Mouse (Mus musculus): ENCODE data around the gene Prok1. TPM values are rescaled to one million over a fixed set of nuclear protein-coding genes. Genes with fewer than 3 reads are reported as not detected.

The Prok1 gene
- polyA plus RNA-seq, 1 experiment from 2014 or later, result not detected

GRCm38 (mm10) chr3:107260956-107261850, 21.7 kb upstream of the Prok1 start:
- no peak; the same call in 1 of the 2 replicates for ATAC-seq (ENCODE audit: insufficient number of reproducible peaks, low FRiP score, low TSS enrichment, low read depth)
- no peak overlapping the region for H3K27ac ChIP-seq (replicated peaks)
- H3K36me3 ChIP-seq, result no peaks in the 10 kb centered on the region
- peaks cover 8% of the 10 kb centered on the region; the same call in 1 of the 2 replicates for H3K4me1 ChIP-seq
- no peaks in the 10 kb centered on the region for H3K27me3 ChIP-seq
- no peak overlapping the region for H3K4me3 ChIP-seq (replicated peaks)
- no peaks in the 10 kb centered on the region for H3K9me3 ChIP-seq (replicated peaks)
- no peak overlapping the region for H3K9ac ChIP-seq
- H3K4me2 ChIP-seq (replicated peaks), result no peak overlapping the region
- 33% methylated on average over 8 of the region's 8 CpGs for WGBS

- no peak for ATAC-seq (ENCODE audit: insufficient number of reproducible peaks, low FRiP score, low TSS enrichment, low read depth)
- H3K27me3 ChIP-seq, result no peaks in the 10 kb centered on the region
- H3K9ac ChIP-seq, result no peak overlapping the region
- H3K4me2 ChIP-seq (replicated peaks), result no peak overlapping the region
- H3K4me1 ChIP-seq, result peaks cover 8% of the 10 kb centered on the region; the same call in 1 of the 2 replicates
- no peak overlapping the region for H3K27ac ChIP-seq (replicated peaks)
- 36% methylated on average over 5 of the region's 5 CpGs for WGBS
- no peaks in the 10 kb centered on the region for H3K9me3 ChIP-seq (replicated peaks)
- H3K36me3 ChIP-seq, result no peaks in the 10 kb centered on the region
- no peak overlapping the region for H3K4me3 ChIP-seq (replicated peaks)
Observed at GRCm38 (mm10) chr3:107257924-107258323, 18.4 kb upstream of the Prok1 start.

GRCm38 (mm10) chr3:107256724-107257123, 17.2 kb upstream of the Prok1 start:
- Histone ChIP-seq H3K4me2 (replicated peaks) (no peak overlapping the region), H3K9me3 (replicated peaks) (no peaks in the 10 kb centered on the region), H3K36me3 (no peaks in the 10 kb centered on the region), H3K27ac (replicated peaks) (no peak overlapping the region), H3K27me3 (no peaks in the 10 kb centered on the region), H3K9ac (no peak overlapping the region), H3K4me3 (replicated peaks) (no peak overlapping the region), H3K4me1 (peaks cover 8% of the 10 kb centered on the region; the same call in 1 of the 2 replicates)
- WGBS, result 70% methylated on average over 7 of the region's 7 CpGs
- no peak for ATAC-seq (ENCODE audit: insufficient number of reproducible peaks, low FRiP score, low TSS enrichment, low read depth)

- Histone ChIP-seq H3K4me3 (replicated peaks) (no peak overlapping the region), H3K9ac (no peak overlapping the region), H3K36me3 (no peaks in the 10 kb centered on the region), H3K9me3 (replicated peaks) (no peaks in the 10 kb centered on the region), H3K4me1 (peaks cover 4% of the 10 kb centered on the region; the same call in 1 of the 2 replicates), H3K4me2 (replicated peaks) (no peak overlapping the region), H3K27me3 (no peaks in the 10 kb centered on the region), H3K27ac (replicated peaks) (no peak overlapping the region)
- ATAC-seq (ENCODE audit: insufficient number of reproducible peaks, low FRiP score, low TSS enrichment, low read depth), result no peak
- WGBS, result 88% methylated on average over 3 of the region's 3 CpGs
Observed at GRCm38 (mm10) chr3:107255992-107256391, 16.5 kb upstream of the Prok1 start.

- Histone ChIP-seq H3K9me3 (replicated peaks) (no peaks in the 10 kb centered on the region), H3K9ac (no peak overlapping the region), H3K27me3 (no peaks in the 10 kb centered on the region), H3K27ac (replicated peaks) (no peak overlapping the region), H3K4me2 (replicated peaks) (no peak overlapping the region), H3K4me1 (no peaks in the 10 kb centered on the region), H3K36me3 (no peaks in the 10 kb centered on the region), H3K4me3 (replicated peaks) (no peak overlapping the region)
- 83% methylated on average over 5 of the region's 5 CpGs for WGBS
- no peak for ATAC-seq (ENCODE audit: insufficient number of reproducible peaks, low FRiP score, low TSS enrichment, low read depth)
Observed at GRCm38 (mm10) chr3:107253925-107254324, 14.4 kb upstream of the Prok1 start.

- ATAC-seq (ENCODE audit: insufficient number of reproducible peaks, low FRiP score, low TSS enrichment, low read depth), result no peak
- H3K27ac ChIP-seq (replicated peaks), result no peak overlapping the region
- no peaks in the 10 kb centered on the region for H3K27me3 ChIP-seq
- no peaks in the 10 kb centered on the region for H3K9me3 ChIP-seq (replicated peaks)
- H3K36me3 ChIP-seq, result no peaks in the 10 kb centered on the region
- 71% methylated on average over 4 of the region's 4 CpGs for WGBS
- H3K4me3 ChIP-seq (replicated peaks), result no peak overlapping the region
- no peak overlapping the region for H3K4me2 ChIP-seq (replicated peaks)
- no peak overlapping the region for H3K9ac ChIP-seq
- H3K4me1 ChIP-seq, result peaks cover 3% of the 10 kb centered on the region; the same call in 1 of the 2 replicates
Observed at GRCm38 (mm10) chr3:107252035-107252434, 12.5 kb upstream of the Prok1 start.

- 62% methylated on average over 2 of the region's 2 CpGs for WGBS
- Histone ChIP-seq H3K4me2 (replicated peaks) (no peak overlapping the region), H3K9me3 (replicated peaks) (no peaks in the 10 kb centered on the region), H3K9ac (no peak overlapping the region), H3K27me3 (no peaks in the 10 kb centered on the region), H3K27ac (replicated peaks) (no peak overlapping the region), H3K4me1 (peaks cover 3% of the 10 kb centered on the region; the same call in 1 of the 2 replicates), H3K36me3 (no peaks in the 10 kb centered on the region), H3K4me3 (replicated peaks) (no peak overlapping the region)
- ATAC-seq (ENCODE audit: insufficient number of reproducible peaks, low FRiP score, low TSS enrichment, low read depth), result no peak
Observed at GRCm38 (mm10) chr3:107250320-107250719, 10.8 kb upstream of the Prok1 start.

- no peak for ATAC-seq (ENCODE audit: insufficient number of reproducible peaks, low FRiP score, low TSS enrichment, low read depth)
- H3K4me1 ChIP-seq, result peaks cover 3% of the 10 kb centered on the region; the same call in 1 of the 2 replicates
- 48% methylated on average over 3 of the region's 3 CpGs for WGBS
- no peak overlapping the region for H3K4me3 ChIP-seq (replicated peaks)
- no peak overlapping the region for H3K27ac ChIP-seq (replicated peaks)
- H3K9ac ChIP-seq, result no peak overlapping the region
- H3K27me3 ChIP-seq, result no peaks in the 10 kb centered on the region
- no peaks in the 10 kb centered on the region for H3K36me3 ChIP-seq
- H3K4me2 ChIP-seq (replicated peaks), result no peak overlapping the region
- H3K9me3 ChIP-seq (replicated peaks), result no peaks in the 10 kb centered on the region
Observed at GRCm38 (mm10) chr3:107249042-107249441, 9.5 kb upstream of the Prok1 start.

- Histone ChIP-seq H3K9me3 (replicated peaks) (no peaks in the 10 kb centered on the region), H3K4me3 (replicated peaks) (no peak overlapping the region), H3K36me3 (no peaks in the 10 kb centered on the region), H3K9ac (no peak overlapping the region), H3K4me2 (replicated peaks) (no peak overlapping the region), H3K4me1 (peaks cover 3% of the 10 kb centered on the region; the same call in 1 of the 2 replicates), H3K27ac (replicated peaks) (no peak overlapping the region), H3K27me3 (no peaks in the 10 kb centered on the region)
- 70% methylated on average over 6 of the region's 6 CpGs for WGBS
- ATAC-seq (ENCODE audit: insufficient number of reproducible peaks, low FRiP score, low TSS enrichment, low read depth), result no peak
Observed at GRCm38 (mm10) chr3:107246876-107247275, 7.4 kb upstream of the Prok1 start.

GRCm38 (mm10) chr3:107241389-107242094, 2.0 kb upstream of the Prok1 start:
- H3K4me1 ChIP-seq, result no peaks in the 10 kb centered on the region
- H3K9ac ChIP-seq, result no peak overlapping the region
- no peak overlapping the region for H3K4me2 ChIP-seq (replicated peaks)
- H3K27ac ChIP-seq (replicated peaks), result no peak overlapping the region
- no peaks in the 10 kb centered on the region for H3K36me3 ChIP-seq
- no peak overlapping the region for H3K4me3 ChIP-seq (replicated peaks)
- ATAC-seq (ENCODE audit: insufficient number of reproducible peaks, low FRiP score, low TSS enrichment, low read depth), result no peak
- no peaks in the 10 kb centered on the region for H3K27me3 ChIP-seq
- WGBS, result 40% methylated on average over 14 of the region's 14 CpGs
- H3K9me3 ChIP-seq (replicated peaks), result no peaks in the 10 kb centered on the region

DNA sequence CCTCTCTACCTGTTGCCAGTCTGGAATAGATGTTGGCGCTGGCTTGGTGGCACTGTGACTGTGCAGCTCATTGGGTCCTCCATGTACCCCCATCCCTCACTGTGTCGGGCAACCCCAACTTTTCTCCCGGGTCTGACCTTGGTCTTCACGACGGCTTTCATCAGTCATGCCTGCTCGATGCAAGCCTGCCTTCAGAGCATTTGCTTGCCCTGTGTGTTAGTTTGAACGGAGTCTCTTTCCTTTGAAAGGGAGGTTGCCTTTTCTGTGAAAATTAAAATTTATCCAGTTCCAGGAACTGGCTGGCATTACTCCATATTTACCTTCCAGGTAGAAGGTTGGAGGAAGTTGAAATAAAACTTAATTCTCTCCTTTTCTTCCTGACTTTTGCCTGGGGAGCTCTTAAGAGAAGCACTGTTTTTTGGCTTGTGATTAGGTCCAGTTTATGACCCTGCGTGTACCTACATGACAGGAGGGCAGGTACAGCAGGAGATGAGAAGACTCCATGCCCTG, 981 bp downstream of the Prok1 start:
- no peak overlapping the region for H3K9ac ChIP-seq
- no peaks in the 10 kb centered on the region for H3K9me3 ChIP-seq (replicated peaks)
- no peaks in the 10 kb centered on the region for H3K27me3 ChIP-seq
- no peak overlapping the region for H3K4me3 ChIP-seq (replicated peaks)
- no peaks in the 10 kb centered on the region for H3K4me1 ChIP-seq
- no peaks in the 10 kb centered on the region for H3K36me3 ChIP-seq
- H3K4me2 ChIP-seq (replicated peaks), result no peak overlapping the region
- ATAC-seq (ENCODE audit: insufficient number of reproducible peaks, low FRiP score, low TSS enrichment, low read depth), result no peak
- WGBS, result 84% methylated on average over 8 of the region's 8 CpGs
- no peak overlapping the region for H3K27ac ChIP-seq (replicated peaks)
